Mouse (Mus musculus) bone marrow, adult 2 months (tissue): ENCODE measurements around the gene Oxct2a.

Source experiments
- CTCF ChIP-seq: fragments of 200-500 bp; IDR thresholded peaks from 2 replicates; pipeline ENCODE4 v1.5.1; 2011; ENCODE audit warnings: low read length, control low read depth; ENCODE audit not compliant: control insufficient read depth, insufficient read depth
- POLR2A ChIP-seq: fragments of 200-500 bp; IDR thresholded peaks from 2 replicates; pipeline ENCODE4 v1.6.1; 2011; ENCODE audit warnings: low read depth, mild to moderate bottlenecking, control low read depth, low read length, borderline replicate concordance; ENCODE audit not compliant: control insufficient read depth

GRCm38 (mm10) chr4:123292390-123292789, 31.0 kb downstream of the Oxct2a start:
- TF ChIP-seq CTCF = no peak
- TF ChIP-seq POLR2A = no peak
